Mouse (Mus musculus): ENCODE data around the gene Ap3s2. TPM values are rescaled to one million over a fixed set of nuclear protein-coding genes. Genes with fewer than 3 reads are reported as not detected.
A peak's percentile ranks its signal among the peaks of the same experiment; 100 is the strongest.

Ap3s2 gene
- 27.6 and 36.8 TPM in 2 replicates for polyA plus RNA-seq (2015; fragmentation: Nextera tagmentation; extraction: Ambion mirVana)

DNA sequence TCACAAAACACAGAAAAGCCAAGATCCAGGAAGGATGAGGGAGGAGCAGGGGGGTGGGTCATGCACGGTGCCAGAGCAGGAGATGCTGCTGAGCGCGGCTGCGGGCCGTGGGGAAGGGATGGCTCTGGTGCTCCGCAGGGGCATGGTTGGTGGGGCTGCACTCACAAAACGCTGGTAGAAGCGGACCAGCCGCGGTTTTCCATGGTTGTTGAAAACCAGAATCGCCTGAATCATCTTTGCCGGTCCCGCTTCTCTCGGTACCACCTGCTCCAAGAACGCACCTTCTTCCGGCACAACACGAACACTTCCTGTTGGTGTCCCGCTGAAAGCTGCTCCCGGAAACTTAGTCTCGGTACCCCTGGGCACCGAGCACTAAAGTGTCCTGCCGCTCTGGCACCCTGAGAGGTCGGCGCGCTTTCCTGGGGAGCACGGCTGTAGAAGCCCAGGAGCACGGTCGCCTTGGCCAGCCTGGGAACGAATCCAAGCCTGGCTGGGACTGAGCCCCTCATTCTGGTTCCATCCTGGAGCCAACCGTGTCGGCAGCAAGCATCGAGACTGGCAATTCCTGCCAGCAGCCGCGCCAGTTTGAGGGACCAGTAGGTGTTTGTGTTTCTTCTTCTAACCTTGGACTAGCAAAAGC lies at the start of gene Ap3s2:
Gene Ap3s2 (minus strand): TSS at position 306 of the 640 bp plus-strand sequence.
- under 1% methylated on average over 34 of the region's 34 CpGs for WGBS

DNA sequence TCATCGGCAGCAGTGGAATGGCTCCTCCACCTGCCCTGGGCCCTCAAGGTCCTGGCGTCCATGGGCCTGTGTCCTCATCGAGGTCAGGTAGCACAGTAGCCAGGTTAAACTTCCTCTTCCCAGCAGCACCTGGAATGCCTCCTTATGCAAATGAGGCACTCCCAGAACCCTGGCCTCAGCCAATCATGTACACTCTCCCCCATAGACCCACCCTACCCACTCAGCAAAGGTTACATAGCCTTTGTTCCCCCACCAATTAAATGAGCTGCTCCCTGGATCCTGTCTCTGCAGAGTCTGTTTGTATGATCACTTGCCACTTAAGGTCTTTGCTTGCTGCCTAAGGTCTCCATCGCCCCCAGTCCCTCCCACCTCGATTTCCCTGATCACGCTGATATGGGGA lies 47.9 kb upstream of the Ap3s2 start:
- no peak for ATAC-seq
- WGBS, result 82% methylated on average over 6 of the region's 6 CpGs
- no peaks in the 10 kb centered on the region for H3K27me3 ChIP-seq (replicated peaks)

More for the DNA sequence above, at the start of gene Ap3s2:
- Histone ChIP-seq H3K9me3 (no peaks in the 10 kb centered on the region), H3K27ac (peak within 1 kb of the TSS; percentile 77), H3K9ac (peak within 1 kb of the TSS; percentile 87), H3K36me3 (no peaks in the 10 kb centered on the region), H3K27me3 (replicated peaks) (no peaks in the 10 kb centered on the region), H3K4me3 (replicated peaks) (peak within 1 kb of the TSS; percentile 88), H3K4me2 (replicated peaks) (peak within 1 kb of the TSS; percentile 80), H3K4me1 (replicated peaks) (peaks cover 6% of the 10 kb centered on the region; the same call in 1 of the 2 replicates)
- peak; percentile 97 for ATAC-seq

DNA sequence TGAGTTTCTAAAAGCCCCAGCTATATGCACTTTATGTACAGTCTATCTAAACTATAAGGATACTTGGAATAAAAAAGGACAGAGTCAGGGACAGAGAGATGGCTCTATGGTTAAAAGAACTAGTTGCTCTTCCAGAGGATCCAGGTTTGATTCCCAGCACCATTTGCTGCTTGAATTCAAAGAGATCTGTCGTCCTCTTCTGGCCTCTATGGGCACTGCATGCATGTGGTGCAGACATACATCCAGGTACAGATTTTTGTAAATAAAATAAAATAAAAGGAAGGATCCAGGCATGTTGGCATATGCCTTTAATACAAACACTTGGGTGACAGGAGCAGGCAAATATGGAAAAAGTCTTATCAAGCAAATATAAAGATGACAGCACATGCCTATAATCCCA lies 41.2 kb upstream of the Ap3s2 start:
- 69% methylated on average over 1 of the region's 1 CpGs for WGBS
- no peak for ATAC-seq

More for the DNA sequence above, 47.9 kb upstream of the Ap3s2 start:
- H3K9me3 ChIP-seq, result no peaks in the 10 kb centered on the region
- H3K27ac ChIP-seq, result no peak overlapping the region
- no peaks in the 10 kb centered on the region for H3K4me1 ChIP-seq (replicated peaks)
- H3K9ac ChIP-seq, result no peak overlapping the region
- H3K36me3 ChIP-seq, result no peaks in the 10 kb centered on the region
- H3K4me3 ChIP-seq (replicated peaks), result no peak overlapping the region
- H3K4me2 ChIP-seq (replicated peaks), result no peak overlapping the region

DNA sequence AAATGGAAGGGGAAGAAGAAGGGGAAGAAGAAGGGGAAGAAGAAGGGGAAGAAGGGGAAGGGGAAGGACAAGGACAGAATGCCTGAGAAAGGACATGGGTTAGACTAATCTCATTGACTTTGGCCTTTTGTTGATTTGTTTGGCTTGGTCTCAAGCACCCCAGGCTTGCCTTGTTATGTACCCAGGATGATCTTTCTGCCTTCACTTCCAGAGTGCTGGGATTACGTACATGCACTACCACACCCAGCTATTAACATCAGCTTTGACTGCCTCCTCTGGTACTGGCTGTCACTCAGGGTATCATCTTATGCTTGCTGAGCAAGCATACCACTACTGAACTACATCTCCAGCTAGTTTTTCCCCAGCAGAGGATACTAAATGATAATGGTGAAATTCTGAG lies 35.7 kb upstream of the Ap3s2 start:
- no peak for ATAC-seq
- no peak overlapping the region for H3K27ac ChIP-seq
- WGBS, result 84% methylated on average over 1 of the region's 1 CpGs

More for the DNA sequence above, 41.2 kb upstream of the Ap3s2 start:
- Histone ChIP-seq H3K4me3 (replicated peaks) (no peak overlapping the region), H3K27me3 (replicated peaks) (no peaks in the 10 kb centered on the region), H3K9me3 (no peaks in the 10 kb centered on the region), H3K9ac (no peak overlapping the region), H3K36me3 (no peaks in the 10 kb centered on the region), H3K27ac (no peak overlapping the region), H3K4me1 (replicated peaks) (no peaks in the 10 kb centered on the region), H3K4me2 (replicated peaks) (no peak overlapping the region)

DNA sequence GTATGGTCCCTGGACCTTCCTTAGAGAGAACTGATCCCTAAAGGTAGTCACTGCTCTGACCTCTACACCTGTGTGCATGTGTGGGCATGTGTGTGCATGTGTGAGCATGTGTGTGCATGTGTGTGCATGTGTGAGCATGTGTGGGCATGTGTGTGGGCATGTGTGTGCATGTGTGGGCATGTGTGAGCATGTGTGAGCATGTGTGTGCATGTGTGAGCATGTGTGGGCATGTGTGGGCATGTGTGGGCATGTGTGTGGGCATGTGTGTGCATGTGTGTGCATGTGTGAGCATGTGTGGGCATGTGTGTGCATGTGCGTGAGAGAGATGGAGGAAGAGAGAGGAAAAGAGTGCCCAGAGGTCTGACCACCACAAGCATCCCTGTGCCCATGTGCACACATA lies 34.4 kb upstream of the Ap3s2 start:
- H3K27ac ChIP-seq, result no peak overlapping the region
- H3K9ac ChIP-seq, result no peak overlapping the region
- no peak for ATAC-seq
- no peaks in the 10 kb centered on the region for H3K4me1 ChIP-seq (replicated peaks)
- H3K4me3 ChIP-seq (replicated peaks), result no peak overlapping the region
- H3K36me3 ChIP-seq, result no peaks in the 10 kb centered on the region
- H3K9me3 ChIP-seq, result no peaks in the 10 kb centered on the region
- no peaks in the 10 kb centered on the region for H3K27me3 ChIP-seq (replicated peaks)
- 90% methylated on average over 1 of the region's 1 CpGs for WGBS
- no peak overlapping the region for H3K4me2 ChIP-seq (replicated peaks)

More for the DNA sequence above, 35.7 kb upstream of the Ap3s2 start:
- no peak overlapping the region for H3K4me2 ChIP-seq (replicated peaks)
- no peak overlapping the region for H3K4me3 ChIP-seq (replicated peaks)
- no peaks in the 10 kb centered on the region for H3K4me1 ChIP-seq (replicated peaks)
- H3K27me3 ChIP-seq (replicated peaks), result no peaks in the 10 kb centered on the region
- no peak overlapping the region for H3K9ac ChIP-seq
- H3K36me3 ChIP-seq, result no peaks in the 10 kb centered on the region
- no peaks in the 10 kb centered on the region for H3K9me3 ChIP-seq

DNA sequence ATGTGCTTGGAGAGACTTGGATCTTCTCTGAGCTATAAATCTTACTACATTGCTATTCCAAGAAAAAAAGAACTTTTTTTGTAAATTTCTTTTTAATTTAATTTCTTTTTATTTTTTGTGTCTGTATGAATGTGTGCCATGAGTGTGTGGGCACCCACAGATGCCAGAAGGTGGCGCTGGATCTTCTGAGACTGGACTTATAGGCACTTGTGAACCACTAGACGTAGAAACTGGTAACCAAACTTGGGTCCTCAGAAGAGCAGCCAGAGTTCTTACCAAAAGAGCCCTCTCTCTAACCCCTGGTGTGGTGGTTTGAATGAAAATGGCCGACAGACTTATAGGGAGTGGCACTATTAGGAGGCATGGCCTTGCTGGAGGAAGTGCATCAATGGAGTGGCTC lies 30.6 kb upstream of the Ap3s2 start:
- H3K27ac ChIP-seq, result no peak overlapping the region
- no peaks in the 10 kb centered on the region for H3K36me3 ChIP-seq
- WGBS, result 81% methylated on average over 3 of the region's 3 CpGs
- H3K4me2 ChIP-seq (replicated peaks), result no peak overlapping the region
- H3K27me3 ChIP-seq (replicated peaks), result no peaks in the 10 kb centered on the region
- no peak for ATAC-seq
- no peak overlapping the region for H3K4me3 ChIP-seq (replicated peaks)
- no peak overlapping the region for H3K9ac ChIP-seq
- H3K9me3 ChIP-seq, result no peaks in the 10 kb centered on the region
- H3K4me1 ChIP-seq (replicated peaks), result no peaks in the 10 kb centered on the region

DNA sequence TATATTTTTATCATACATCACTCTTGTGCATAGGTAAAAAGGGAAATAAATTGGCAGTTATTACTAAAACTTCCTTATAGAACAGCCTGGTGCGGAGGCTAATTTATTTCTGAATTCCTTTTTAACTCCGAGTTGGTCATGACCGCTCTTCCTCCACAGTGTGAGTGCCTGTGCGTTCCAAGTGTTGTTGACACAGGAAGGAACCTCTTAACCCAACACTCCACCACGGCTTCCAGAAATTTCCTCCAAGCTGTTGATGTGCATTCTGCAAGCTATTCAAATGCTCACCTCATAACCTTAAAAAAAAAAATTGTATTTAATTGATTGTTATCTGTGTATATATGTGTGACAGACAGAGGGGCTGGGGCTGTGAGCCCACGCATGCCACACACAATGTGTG lies 29.8 kb upstream of the Ap3s2 start:
- Histone ChIP-seq H3K4me1 (replicated peaks) (no peaks in the 10 kb centered on the region), H3K27ac (no peak overlapping the region), H3K27me3 (replicated peaks) (no peaks in the 10 kb centered on the region), H3K9me3 (no peaks in the 10 kb centered on the region), H3K36me3 (no peaks in the 10 kb centered on the region), H3K4me3 (replicated peaks) (no peak overlapping the region), H3K9ac (no peak overlapping the region), H3K4me2 (replicated peaks) (no peak overlapping the region)
- WGBS, result 69% methylated on average over 6 of the region's 6 CpGs
- ATAC-seq, result no peak

DNA sequence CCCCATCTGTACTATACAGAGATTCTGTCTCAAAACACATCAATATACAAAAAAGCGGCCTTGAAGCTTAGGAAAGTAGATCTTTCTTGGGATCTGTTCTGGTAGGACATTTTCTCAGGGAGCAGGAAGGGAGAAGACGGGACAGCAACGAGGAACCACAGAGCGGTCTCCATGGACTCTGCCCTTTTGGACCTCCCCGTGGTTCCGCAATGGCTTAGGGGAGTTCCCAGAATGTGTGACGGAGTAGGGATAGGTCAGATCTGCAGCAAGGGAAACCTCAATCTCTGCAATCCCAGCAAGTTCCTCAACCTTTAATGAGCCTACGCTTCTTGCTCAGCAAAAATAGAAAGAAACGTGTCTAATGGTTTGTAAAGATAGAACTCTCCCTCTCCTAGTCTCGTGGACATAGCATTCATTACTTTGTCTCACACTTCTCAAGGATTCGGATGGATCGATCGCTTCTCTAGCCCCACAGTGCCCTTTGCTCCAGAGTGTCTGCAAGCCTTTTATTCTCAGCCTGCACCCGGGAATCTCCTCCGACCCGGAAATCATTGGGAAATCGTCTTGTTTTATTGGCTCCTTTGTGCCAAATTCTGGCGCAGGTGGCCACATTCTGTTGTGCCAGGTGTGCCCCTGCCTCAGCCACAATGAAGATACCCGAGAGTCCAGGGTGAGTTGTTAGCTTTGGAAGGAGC lies 15.2 kb upstream of the Ap3s2 start:
- no peaks in the 10 kb centered on the region for H3K36me3 ChIP-seq
- peaks cover 9% of the 10 kb centered on the region; the same call in 1 of the 2 replicates for H3K4me1 ChIP-seq (replicated peaks)
- H3K27me3 ChIP-seq (replicated peaks), result no peaks in the 10 kb centered on the region
- WGBS, result 7% methylated on average over 19 of the region's 19 CpGs
- peak; percentile 94 for ATAC-seq
- peak overlapping the region; percentile 59 for H3K4me3 ChIP-seq (replicated peaks)
- peak overlapping the region; percentile 66 for H3K9ac ChIP-seq
- H3K9me3 ChIP-seq, result no peaks in the 10 kb centered on the region
- H3K27ac ChIP-seq, result peak overlapping the region; percentile 88
- H3K4me2 ChIP-seq (replicated peaks), result peak overlapping the region; percentile 83

DNA sequence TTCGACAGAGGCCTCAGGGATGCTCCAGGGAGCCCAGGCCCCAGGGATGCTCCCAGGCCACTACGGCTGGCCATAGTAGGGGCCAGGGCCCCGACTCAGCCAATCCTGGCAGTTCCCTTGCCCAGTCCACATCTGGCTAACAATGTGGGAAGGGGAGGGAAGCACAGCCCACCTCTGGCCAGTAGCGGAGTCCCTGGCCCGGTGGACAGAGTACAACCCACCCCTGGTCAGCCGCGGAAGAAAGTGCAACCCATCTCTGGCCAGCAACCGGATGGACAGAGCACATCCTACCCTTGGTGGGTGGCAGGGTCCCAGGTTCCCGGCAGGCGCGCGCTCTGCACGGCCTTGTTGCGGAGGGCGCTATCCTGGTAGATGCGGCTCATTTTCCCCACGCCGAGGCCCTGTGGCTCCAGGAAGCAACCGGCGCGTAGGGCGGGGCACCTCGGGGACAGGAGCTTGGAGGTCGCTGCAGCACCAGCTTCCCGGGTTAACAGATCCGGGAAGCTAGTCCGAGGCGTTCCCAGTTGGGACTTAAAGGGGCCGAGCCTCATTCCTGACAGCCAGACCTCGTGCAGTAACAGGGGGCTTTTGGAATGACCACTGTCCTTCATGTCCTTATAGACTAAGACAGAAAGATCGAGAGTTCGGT lies 14.5 kb upstream of the Ap3s2 start, which contains the start of gene Arpin:
Gene Arpin (minus strand): TSS at position 498 of the 649 bp plus-strand sequence.
- peaks cover 9% of the 10 kb centered on the region; the same call in 1 of the 2 replicates for H3K4me1 ChIP-seq (replicated peaks)
- H3K27ac ChIP-seq, result peak within 1 kb of the TSS; percentile 88
- no peaks in the 10 kb centered on the region for H3K9me3 ChIP-seq
- WGBS, result 2% methylated on average over 32 of the region's 32 CpGs
- no peaks in the 10 kb centered on the region for H3K27me3 ChIP-seq (replicated peaks)
- H3K4me2 ChIP-seq (replicated peaks), result peak within 1 kb of the TSS; percentile 83
- H3K9ac ChIP-seq, result peak within 1 kb of the TSS; percentile 66
- H3K36me3 ChIP-seq, result no peaks in the 10 kb centered on the region
- peak; percentile 90 for ATAC-seq
- H3K4me3 ChIP-seq (replicated peaks), result peak within 1 kb of the TSS; percentile 59

DNA sequence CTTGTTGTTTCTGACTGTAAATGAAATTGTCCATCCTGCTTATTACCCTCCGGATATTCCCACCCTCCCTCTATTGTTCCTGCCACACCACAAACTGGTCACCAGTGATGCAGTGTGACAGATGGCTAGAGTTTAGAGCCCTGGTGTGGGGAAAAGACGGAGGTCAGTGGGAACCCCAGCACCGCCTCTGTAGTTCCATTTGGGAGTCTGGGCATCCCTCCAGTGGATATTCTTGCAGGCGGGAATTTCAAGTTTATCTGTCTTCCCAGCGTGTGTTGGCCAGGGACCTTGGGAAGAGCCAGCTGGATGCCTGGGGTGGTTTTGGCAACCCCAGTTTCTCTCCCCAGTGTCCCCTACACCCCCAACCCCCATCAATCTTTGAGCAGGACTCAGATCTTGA lies 14.0 kb upstream of the Ap3s2 start:
- H3K4me3 ChIP-seq (replicated peaks), result peak overlapping the region; percentile 59
- no peaks in the 10 kb centered on the region for H3K9me3 ChIP-seq
- no peaks in the 10 kb centered on the region for H3K27me3 ChIP-seq (replicated peaks)
- H3K36me3 ChIP-seq, result no peaks in the 10 kb centered on the region
- H3K4me1 ChIP-seq (replicated peaks), result peaks cover 9% of the 10 kb centered on the region; the same call in 1 of the 2 replicates
- peak overlapping the region; percentile 66 for H3K9ac ChIP-seq
- H3K27ac ChIP-seq, result peak overlapping the region; percentile 88
- H3K4me2 ChIP-seq (replicated peaks), result peak overlapping the region; percentile 83
- 0 out of 2 replicates have a peak, but pooled peaks have one; percentile 1 for ATAC-seq
- whole genome bisulfite sequencing, result 34% methylated on average over 5 of the region's 5 CpGs

DNA sequence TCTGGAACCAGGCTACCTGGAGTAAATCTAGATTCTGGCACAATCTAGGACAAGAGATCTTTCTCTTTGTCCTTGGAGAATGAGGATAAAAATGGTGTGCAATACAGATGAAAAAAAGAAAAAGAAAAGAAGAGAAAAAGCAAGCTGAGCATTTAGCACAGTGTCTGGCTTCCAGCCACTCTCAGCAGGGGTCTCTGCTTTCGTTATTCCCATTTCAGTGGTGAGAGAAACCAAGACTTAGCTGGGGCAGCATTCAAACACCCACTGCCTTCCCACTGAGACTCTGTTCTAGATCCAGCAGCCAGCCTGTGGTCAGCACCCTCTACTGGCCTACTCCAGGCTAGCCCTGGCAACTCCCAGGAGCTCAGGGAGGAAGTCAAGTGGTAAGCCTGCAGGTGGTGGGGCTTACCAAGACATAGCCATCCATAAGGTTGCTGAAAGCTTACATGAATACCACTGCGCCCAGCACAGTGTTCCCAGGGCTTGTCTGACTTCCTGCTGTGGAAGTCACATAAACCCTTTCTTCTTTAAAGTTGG lies 8.1 kb upstream of the Ap3s2 start:
- ATAC-seq, result no peak

DNA sequence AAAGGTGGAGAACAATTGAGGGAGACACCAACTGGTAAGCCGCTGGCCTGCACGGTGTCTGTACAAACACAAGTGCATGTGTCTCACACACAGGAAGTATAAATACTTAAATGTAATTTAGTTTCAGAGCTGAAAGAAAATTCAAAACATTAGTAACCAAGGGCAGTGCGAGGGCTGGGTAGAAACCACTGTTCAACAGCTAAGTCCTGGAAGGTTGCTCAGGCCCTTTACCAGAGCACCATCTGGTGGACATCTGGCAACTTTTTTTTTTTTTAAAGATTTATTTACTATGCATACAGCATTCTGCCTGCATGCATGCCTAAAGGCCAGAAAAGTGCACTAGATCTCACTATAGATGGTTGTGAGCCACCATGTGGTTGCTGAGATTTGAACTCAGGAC lies 5.9 kb downstream of the Ap3s2 start:
- WGBS, result 61% methylated on average over 3 of the region's 3 CpGs
- peaks cover 9% of the 10 kb centered on the region; the same call in 1 of the 2 replicates for H3K36me3 ChIP-seq
- H3K27me3 ChIP-seq (replicated peaks), result no peaks in the 10 kb centered on the region
- no peak overlapping the region for H3K27ac ChIP-seq
- no peak overlapping the region for H3K4me3 ChIP-seq (replicated peaks)
- peaks cover 2% of the 10 kb centered on the region; the same call in 1 of the 2 replicates for H3K4me1 ChIP-seq (replicated peaks)
- no peaks in the 10 kb centered on the region for H3K9me3 ChIP-seq
- H3K4me2 ChIP-seq (replicated peaks), result no peak overlapping the region
- ATAC-seq, result 0 out of 2 replicates have a peak, but pooled peaks have one; percentile 55
- no peak overlapping the region for H3K9ac ChIP-seq

More for the DNA sequence above, 8.1 kb upstream of the Ap3s2 start:
- H3K4me3 ChIP-seq (replicated peaks), result no peak overlapping the region
- H3K9me3 ChIP-seq, result no peaks in the 10 kb centered on the region
- H3K9ac ChIP-seq, result no peak overlapping the region
- peaks cover 10% of the 10 kb centered on the region; the same call in 1 of the 2 replicates for H3K36me3 ChIP-seq
- no peak overlapping the region for H3K27ac ChIP-seq
- H3K4me1 ChIP-seq (replicated peaks), result no peaks in the 10 kb centered on the region
- H3K4me2 ChIP-seq (replicated peaks), result no peak overlapping the region
- WGBS, result 80% methylated on average over 2 of the region's 2 CpGs
- H3K27me3 ChIP-seq (replicated peaks), result no peaks in the 10 kb centered on the region

Data from intestine, embryonic 15.5 days (tissue).